Comparison of ENCODE assay signal across 9 mouse cellular contexts in the genomic region with DNA sequence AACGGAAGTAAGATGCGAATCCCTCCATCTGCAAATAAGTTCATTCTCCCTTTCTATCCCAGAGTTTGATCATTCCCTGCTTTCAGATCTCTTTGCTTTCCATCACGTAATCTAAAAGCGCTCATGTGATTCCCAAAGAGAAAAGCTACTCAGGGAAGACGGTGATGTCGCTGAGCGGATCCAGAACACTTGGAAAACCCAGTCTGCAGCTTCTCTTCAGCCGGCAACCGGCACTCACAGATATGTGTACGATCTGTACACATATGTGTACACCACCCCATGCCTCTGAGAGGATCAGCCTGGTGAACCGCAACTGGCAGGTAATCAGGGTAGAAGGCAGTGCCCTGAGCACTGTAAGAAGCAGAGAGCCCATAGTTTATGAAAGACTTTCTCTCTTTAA. TPM values are rescaled to one million over a fixed set of nuclear protein-coding genes. Genes with fewer than 3 reads are reported as not detected.
DNase-seq lines count a peak whose midpoint lies in the region; ATAC-seq and TF ChIP-seq lines count a peak whose summit lies in the region.
"Had no signal": no experiment of that assay in that cellular context is flagged by ENCODE, and none has a peak within 500 bp of the region (broad histone marks: within the 10 kb centered on the region; RNA-seq: fewer than 3 reads in every experiment).

No protein-coding gene starts in this region.

- DNase-seq in forebrain, embryonic 11.5 days (ENCODE audit: low spot score) = no peak
- DNase-seq in forebrain, embryonic 14.5 days (ENCODE audit: low spot score) = no peak
- DNase-seq in lung, postnatal 0 days (ENCODE audit: low spot score) = no peak
- DNase-seq in lung, postnatal 36 days = no peak
- no peak for DNase-seq in limb, embryonic 11.5 days (ENCODE audit: low spot score)
- no peak for DNase-seq in c-Kit-positive CD71-positive TER-119-positive erythroid progenitor cells, embryonic 14.5 days (ENCODE audit: low spot score)
- no peak for DNase-seq in left cerebral cortex, adult 18-20 months (ENCODE audit: low spot score in 2 of 2)

- peak overlapping the region; percentile 84; the same call in 1 of the 2 replicates for H3K4me3 ChIP-seq in forebrain, embryonic 11.5 days (ENCODE audit: low read depth, low read length)
- no peak overlapping the region for H3K4me3 ChIP-seq in forebrain, embryonic 14.5 days (ENCODE audit: low read depth, low read length)
- peak overlapping the region; percentile 84; the same call in 1 of the 2 replicates for H3K4me3 ChIP-seq in lung, postnatal 0 days (ENCODE audit: low read depth, low read length)
- H3K4me3 ChIP-seq in limb, embryonic 11.5 days (ENCODE audit: low read depth, low read length) = peak overlapping the region; percentile 88
- peak overlapping the region; percentile 89; the same call in 1 of the 2 replicates for H3K4me3 ChIP-seq in stomach, embryonic 14.5 days (ENCODE audit: low read depth, low read length)

- ATAC-seq in forebrain, embryonic 11.5 days (replicated peaks; ENCODE audit: low FRiP score) = no peak
- no peak for ATAC-seq in forebrain, embryonic 14.5 days
- no peak for ATAC-seq in lung, postnatal 0 days
- ATAC-seq in limb, embryonic 11.5 days (ENCODE audit: insufficient number of reproducible peaks, low FRiP score, low TSS enrichment, low read depth) = no peak
- ATAC-seq in stomach, embryonic 14.5 days (ENCODE audit: insufficient number of reproducible peaks, insufficient read depth, low FRiP score, low read depth) = no peak

- no peak for TF ChIP-seq CTCF in lung, postnatal 0 days (IDR thresholded peaks at IDR 0.05)

- no peak overlapping the region for H3K27ac ChIP-seq in forebrain, embryonic 11.5 days (ENCODE audit: low read depth, low read length)
- no peak overlapping the region for H3K27ac ChIP-seq in forebrain, embryonic 14.5 days (ENCODE audit: low read depth, low read length)
- H3K27ac ChIP-seq in lung, postnatal 0 days (ENCODE audit: low read length) = no peak overlapping the region
- no peak overlapping the region for H3K27ac ChIP-seq in limb, embryonic 11.5 days (replicated peaks; ENCODE audit: low read depth, low read length)
- no peak overlapping the region for H3K27ac ChIP-seq in stomach, embryonic 14.5 days (ENCODE audit: low read length)

- no peaks in the 10 kb centered on the region for H3K27me3 ChIP-seq in forebrain, embryonic 11.5 days (ENCODE audit: control insufficient read depth, insufficient read depth, low read length)
- no peaks in the 10 kb centered on the region for H3K27me3 ChIP-seq in forebrain, embryonic 14.5 days (replicated peaks; ENCODE audit: control insufficient read depth, insufficient read depth, low read length)
- no peaks in the 10 kb centered on the region for H3K27me3 ChIP-seq in lung, postnatal 0 days (replicated peaks; ENCODE audit: insufficient read depth, low read length)
- no peaks in the 10 kb centered on the region for H3K27me3 ChIP-seq in limb, embryonic 11.5 days (ENCODE audit: control insufficient read depth, insufficient read depth, low read length)
- H3K27me3 ChIP-seq in stomach, embryonic 14.5 days (ENCODE audit: control insufficient read depth, insufficient read depth, low read length) = no peaks in the 10 kb centered on the region

- H3K9ac ChIP-seq in forebrain, embryonic 11.5 days (ENCODE audit: low read length) = no peak overlapping the region; the same call in 1 of the 2 replicates
- H3K9ac ChIP-seq in forebrain, embryonic 14.5 days (ENCODE audit: low read length) = no peak overlapping the region
- H3K9ac ChIP-seq in lung, postnatal 0 days (replicated peaks; ENCODE audit: low read depth) = no peak overlapping the region
- no peak overlapping the region for H3K9ac ChIP-seq in limb, embryonic 11.5 days (ENCODE audit: low read length)
- H3K9ac ChIP-seq in stomach, embryonic 14.5 days (replicated peaks; ENCODE audit: low read depth, low read length) = 0 out of 2 replicates have a peak overlapping the region, but pooled peaks have one; percentile 29

- H3K9me3 ChIP-seq in forebrain, embryonic 11.5 days (ENCODE audit: control insufficient read depth, low read length) = no peaks in the 10 kb centered on the region
- no peaks in the 10 kb centered on the region for H3K9me3 ChIP-seq in forebrain, embryonic 14.5 days (replicated peaks; ENCODE audit: control insufficient read depth, low read length)
- H3K9me3 ChIP-seq in lung, postnatal 0 days (ENCODE audit: low read length) = no peaks in the 10 kb centered on the region
- no peaks in the 10 kb centered on the region for H3K9me3 ChIP-seq in limb, embryonic 11.5 days (ENCODE audit: control insufficient read depth, low read length)
- no peaks in the 10 kb centered on the region for H3K9me3 ChIP-seq in stomach, embryonic 14.5 days (ENCODE audit: control insufficient read depth, low read depth, low read length)

- 90% methylated on average over 11 of the region's 11 CpGs for WGBS in forebrain, embryonic 11.5 days
- 85% methylated on average over 11 of the region's 11 CpGs for WGBS in forebrain, embryonic 14.5 days
- WGBS in lung, postnatal 0 days = 71% methylated on average over 11 of the region's 11 CpGs
- 84% methylated on average over 11 of the region's 11 CpGs for WGBS in limb, embryonic 11.5 days
- 70% methylated on average over 11 of the region's 11 CpGs for WGBS in stomach, embryonic 14.5 days

- H3K36me3 ChIP-seq in forebrain, embryonic 11.5 days (ENCODE audit: control insufficient read depth, insufficient read depth, low read length) = no peaks in the 10 kb centered on the region
- H3K36me3 ChIP-seq in forebrain, embryonic 14.5 days (ENCODE audit: control insufficient read depth, insufficient read depth, low read length) = no peaks in the 10 kb centered on the region
- H3K36me3 ChIP-seq in lung, postnatal 0 days (ENCODE audit: insufficient read depth, low read length) = no peaks in the 10 kb centered on the region
- H3K36me3 ChIP-seq in limb, embryonic 11.5 days (ENCODE audit: control insufficient read depth, insufficient read depth, low read length) = no peaks in the 10 kb centered on the region
- no peaks in the 10 kb centered on the region for H3K36me3 ChIP-seq in stomach, embryonic 14.5 days (ENCODE audit: control insufficient read depth, insufficient read depth, low read length)

- H3K4me1 ChIP-seq in forebrain, embryonic 11.5 days (replicated peaks; ENCODE audit: control insufficient read depth, insufficient read depth, low read length) = peaks cover 6% of the 10 kb centered on the region; the same call in 1 of the 2 replicates
- peaks cover 6% of the 10 kb centered on the region; the same call in 1 of the 2 replicates for H3K4me1 ChIP-seq in forebrain, embryonic 14.5 days (ENCODE audit: control insufficient read depth, insufficient read depth, low read length)
- H3K4me1 ChIP-seq in lung, postnatal 0 days (ENCODE audit: insufficient read depth, low read depth, low read length) = peaks cover 3% of the 10 kb centered on the region; the same call in 1 of the 2 replicates
- H3K4me1 ChIP-seq in limb, embryonic 11.5 days (ENCODE audit: control insufficient read depth, insufficient read depth, low read length) = peaks cover 20% of the 10 kb centered on the region
- H3K4me1 ChIP-seq in stomach, embryonic 14.5 days (ENCODE audit: control insufficient read depth, insufficient read depth, low read length) = peaks cover 1% of the 10 kb centered on the region; the same call in 1 of the 2 replicates

- no peak for TF ChIP-seq EP300 in lung, postnatal 0 days (IDR thresholded peaks at IDR 0.05)

- H3K4me2 ChIP-seq in forebrain, embryonic 11.5 days (ENCODE audit: low read depth, low read length, severe bottlenecking) = peak overlapping the region; percentile 94
- H3K4me2 ChIP-seq in forebrain, embryonic 14.5 days (ENCODE audit: low read length) = no peak overlapping the region; the same call in 1 of the 2 replicates
- H3K4me2 ChIP-seq in lung, postnatal 0 days (replicated peaks; ENCODE audit: low read depth, low read length) = peak overlapping the region; percentile 90
- H3K4me2 ChIP-seq in limb, embryonic 11.5 days (ENCODE audit: low read depth, severe bottlenecking) = peak overlapping the region; percentile 80
- peak overlapping the region; percentile 83 for H3K4me2 ChIP-seq in stomach, embryonic 14.5 days (replicated peaks; ENCODE audit: low read depth, low read length)

RNA-seq across cellular contexts. Expression of gene Wipf1, which starts 1.6 kb away (rescaled TPM):
- 8.6 and 10.9 TPM in 2 replicates for polyA plus RNA-seq in forebrain, embryonic 11.5 days (2014; fragmentation: Nextera tagmentation; extraction: Ambion mirVana)
- 2.5 and 2.8 TPM in 2 replicates for polyA plus RNA-seq in forebrain, embryonic 14.5 days (2014; fragmentation: Nextera tagmentation; extraction: Ambion mirVana)
- 9.5 and 9.6 TPM in 2 replicates for polyA plus RNA-seq in lung, postnatal 0 days (2015; fragmentation: Nextera tagmentation; extraction: Ambion mirVana)
- polyA plus RNA-seq in limb, embryonic 11.5 days (2014; fragmentation: Nextera tagmentation; extraction: Ambion mirVana) = 21.8 and 24.1 TPM in 2 replicates
- polyA plus RNA-seq in stomach, embryonic 14.5 days (2014; fragmentation: Nextera tagmentation; extraction: Ambion mirVana) = 11.5 and 12.0 TPM in 2 replicates
- total RNA-seq in left cerebral cortex, adult 18-20 months (2021) = 1 to 10 TPM; 7.9 to 9.4 TPM

RNA-seq across cellular contexts. Expression of gene Chrna1, which starts 52.2 kb away (rescaled TPM):
- polyA plus RNA-seq in forebrain, embryonic 11.5 days (2014; fragmentation: Nextera tagmentation; extraction: Ambion mirVana) = 0.09 and 0.32 TPM in 2 replicates
- polyA plus RNA-seq in forebrain, embryonic 14.5 days (2014; fragmentation: Nextera tagmentation; extraction: Ambion mirVana) = 0.05 and 0.09 TPM in 2 replicates
- 0.07 and 0.12 TPM in 2 replicates for polyA plus RNA-seq in lung, postnatal 0 days (2015; fragmentation: Nextera tagmentation; extraction: Ambion mirVana)
- polyA plus RNA-seq in limb, embryonic 11.5 days (2014; fragmentation: Nextera tagmentation; extraction: Ambion mirVana) = 2.9 and 3.5 TPM in 2 replicates
- polyA plus RNA-seq in stomach, embryonic 14.5 days (2014; fragmentation: Nextera tagmentation; extraction: Ambion mirVana) = 0.07 and 0.11 TPM in 2 replicates
- under 1 TPM; 0.07 to 0.16 TPM for total RNA-seq in left cerebral cortex, adult 18-20 months (2021)
- total RNA-seq: hematopoietic stem cell, adult 5-6 weeks had no signal
